Mouse (Mus musculus): Measurements from ENCODE around the gene Purb.
"Not testable (repeated sequence)": the region's sequence is repeated elsewhere in the genome, so short reads cannot be mapped to it uniquely, and the experiment has no call there.

Purb gene

GRCm38 (mm10) chr11:6484244-6484959, 8.7 kb upstream of the Purb start:
- DNase-seq = peak in 1 of 2 experiments; percentile 21

GRCm38 (mm10) chr11:6483103-6483502, 7.4 kb upstream of the Purb start:
- DNase-seq = peak in 1 of 2 experiments; percentile 25

- peak; percentile 94 to 97 for DNase-seq
Measured at GRCm38 (mm10) chr11:6481669-6482185, 6.0 kb upstream of the Purb start.

GRCm38 (mm10) chr11:6480681-6481405, 5.1 kb upstream of the Purb start:
- peak in 1 of 2 experiments; percentile 62 for DNase-seq

- peak; percentile 85 to 90 for DNase-seq
Measured at GRCm38 (mm10) chr11:6480191-6480590, 4.5 kb upstream of the Purb start.

- DNase-seq = peak; percentile 46 to 54
Measured at GRCm38 (mm10) chr11:6479231-6479630, 3.5 kb upstream of the Purb start.

- peak in 1 of 2 experiments; percentile 17 for DNase-seq
Measured at GRCm38 (mm10) chr11:6477350-6477749, 1.6 kb upstream of the Purb start.

GRCm38 (mm10) chr11:6476876-6477275, 1.2 kb upstream of the Purb start:
- no peak for DNase-seq

- peak; percentile 74 to 78 for DNase-seq
Measured at GRCm38 (mm10) chr11:6474874-6475731, 614 bp downstream of the Purb start.

- peak in 1 of 2 experiments; percentile 40 for DNase-seq
Measured at GRCm38 (mm10) chr11:6474381-6474780, 1.3 kb downstream of the Purb start.

GRCm38 (mm10) chr11:6472076-6472475, 3.6 kb downstream of the Purb start:
- no peak for DNase-seq

- peak in 1 of 2 experiments; percentile 31 for DNase-seq
Measured at GRCm38 (mm10) chr11:6471493-6471892, 4.2 kb downstream of the Purb start.

GRCm38 (mm10) chr11:6471054-6471453, 4.7 kb downstream of the Purb start:
- peak in 1 of 2 experiments; percentile 33 for DNase-seq

- DNase-seq = peak in 1 of 2 experiments; percentile 32
Measured at GRCm38 (mm10) chr11:6468541-6468940, 7.2 kb downstream of the Purb start.

GRCm38 (mm10) chr11:6465122-6465521, 10.6 kb downstream of the Purb start:
- peak; percentile 85 for DNase-seq

- no peak for DNase-seq
Measured at GRCm38 (mm10) chr11:6463159-6463837, 12.4 kb downstream of the Purb start.

- no peak for DNase-seq
Measured at GRCm38 (mm10) chr11:6456083-6456482, 19.6 kb downstream of the Purb start.

- not testable (repeated sequence) for DNase-seq
Measured at GRCm38 (mm10) chr11:6448155-6448554, 27.6 kb downstream of the Purb start.

- no peak for DNase-seq
Measured at GRCm38 (mm10) chr11:6447493-6447892, 28.2 kb downstream of the Purb start.

GRCm38 (mm10) chr11:6445951-6446350, 29.8 kb downstream of the Purb start:
- DNase-seq = no peak

- no peak for DNase-seq
Measured at GRCm38 (mm10) chr11:6445441-6445840, 30.3 kb downstream of the Purb start.

Data from cerebellum, postnatal 14 days (tissue).